Mouse (Mus musculus) midbrain, embryonic 11.5 days (tissue): Measurements from ENCODE around the gene Cdc5l. TPM values are rescaled to one million over a fixed set of nuclear protein-coding genes. Genes with fewer than 3 reads are reported as not detected.
"Not testable (repeated sequence)": the region's sequence is repeated elsewhere in the genome, so short reads cannot be mapped to it uniquely, and the experiment has no call there.

Experiments used
- ATAC-seq: fragments of 200-750 bp; cut with Nextera tagmentation; 2 replicates; pipeline ENCODE4 v1.8.0; 2017; ENCODE audit warnings: moderate TSS enrichment, moderate library complexity; ENCODE audit not compliant: low FRiP score
- DNase-seq: peaks from one replicate; pipeline ENCODE4 v3.0.0; 2015; ENCODE audit warnings: low spot score; ENCODE audit errors: missing footprints
- H3K27ac ChIP-seq: fragments of 300-500 bp; sonication (generic); 2 replicates; pipeline ENCODE4 v1.5.1; 2014; ENCODE audit warnings: low read depth, low read length
- H3K27me3 ChIP-seq: fragments of 300-500 bp; sonication (generic); 2 replicates; pipeline ENCODE4 v1.6.1; 2014; ENCODE audit warnings: mild to moderate bottlenecking, low read length, moderate library complexity, mixed read lengths; ENCODE audit not compliant: control insufficient read depth, insufficient read depth
- H3K36me3 ChIP-seq: fragments of 300-500 bp; sonication (generic); 2 replicates; pipeline ENCODE4 v1.6.1; 2014; ENCODE audit warnings: mild to moderate bottlenecking, low read length, moderate library complexity, mixed read lengths; ENCODE audit not compliant: control insufficient read depth, insufficient read depth
- H3K4me1 ChIP-seq: fragments of 300-500 bp; sonication (generic); 2 replicates; pipeline ENCODE4 v1.6.1; 2014; ENCODE audit warnings: low read length; ENCODE audit not compliant: control insufficient read depth, insufficient read depth
- H3K4me2 ChIP-seq: fragments of 300-500 bp; sonication (generic); 2 replicates; pipeline ENCODE4 v1.6.1; 2014; ENCODE audit warnings: mild to moderate bottlenecking, moderate library complexity
- H3K4me3 ChIP-seq: fragments of 300-500 bp; sonication (generic); 2 replicates; pipeline ENCODE4 v1.5.1; 2014; ENCODE audit warnings: low read depth, low read length
- H3K9ac ChIP-seq: fragments of 300-500 bp; sonication (generic); 2 replicates; pipeline ENCODE4 v1.6.1; 2014; ENCODE audit warnings: low read length
- H3K9me3 ChIP-seq: fragments of 300-500 bp; sonication (generic); 2 replicates; pipeline ENCODE4 v1.6.1; 2016; ENCODE audit warnings: low read length; ENCODE audit not compliant: control insufficient read depth
- WGBS: fragments of 180-500 bp; shearing (Covaris S2); extraction: QIAGEN DNeasy Blood & Tissue Kit; methylation state at CpG from one replicate; pipeline ENCODE4 v1.1.7; 2014; 5-methylcytosine and 5-hydroxymethylcytosine counted together
- polyA plus RNA-seq: library from polyadenylated mRNA; unstranded; fragments of >200 nt; fragmentation: Nextera tagmentation; extraction: Ambion mirVana; gene quantifications from 2 replicates; pipeline ENCODE4 v1.2.1, GENCODE M21; 2014

The Cdc5l gene
- polyA plus RNA-seq, 1 experiment from 2014 or later: 87.9 TPM

DNA sequence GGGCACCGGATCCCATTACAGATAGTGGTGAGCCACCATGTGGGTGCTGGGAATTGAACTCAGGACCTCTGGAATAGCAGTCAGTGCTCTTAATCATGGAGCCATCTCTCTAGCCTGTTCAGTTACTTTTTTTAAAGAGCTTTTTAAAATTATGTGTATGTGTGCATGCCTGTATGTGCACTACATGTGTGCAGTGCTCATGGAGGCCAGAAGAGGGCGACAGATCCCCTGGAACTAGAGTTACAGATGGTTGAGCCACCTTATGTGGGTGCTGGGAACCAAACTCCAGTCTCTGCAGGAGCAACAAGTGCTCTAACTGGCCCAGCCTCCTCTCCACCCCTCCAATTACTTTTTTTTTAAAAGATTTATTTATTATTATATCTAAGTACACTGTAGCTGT, 33.2 kb upstream of the Cdc5l start:
- no peaks in the 10 kb centered on the region for H3K4me1 ChIP-seq
- H3K27ac ChIP-seq: no peak overlapping the region
- no peaks in the 10 kb centered on the region for H3K9me3 ChIP-seq
- no peak overlapping the region for H3K4me3 ChIP-seq
- ATAC-seq: no peak
- H3K4me2 ChIP-seq: no peak overlapping the region
- no peaks in the 10 kb centered on the region for H3K36me3 ChIP-seq
- no peaks in the 10 kb centered on the region for H3K27me3 ChIP-seq
- DNase-seq: no peak
- no peak overlapping the region for H3K9ac ChIP-seq
- WGBS: 55% methylated on average over 2 of the region's 2 CpGs

DNA sequence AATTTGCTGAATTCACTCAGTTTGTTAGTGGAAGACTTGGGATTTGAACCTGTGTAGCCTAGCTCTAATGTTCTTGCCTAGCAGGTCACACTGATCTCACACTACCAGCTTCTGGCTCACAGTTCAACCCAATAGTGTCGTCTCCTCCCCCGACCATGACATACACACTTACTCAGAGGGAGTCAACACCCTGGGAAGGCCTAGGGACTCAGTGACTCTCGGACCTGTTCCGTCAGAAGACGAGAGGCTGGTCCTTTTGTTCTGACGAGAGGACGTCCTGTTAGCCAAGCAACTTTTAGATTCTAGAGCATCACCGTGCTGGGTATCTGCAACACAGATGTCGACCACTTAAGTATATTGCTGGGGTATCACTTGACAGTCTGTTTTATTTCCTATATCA, 30.7 kb upstream of the Cdc5l start:
- Histone ChIP-seq H3K4me2 (no peak overlapping the region), H3K4me1 (no peaks in the 10 kb centered on the region), H3K36me3 (no peaks in the 10 kb centered on the region), H3K27ac (no peak overlapping the region), H3K4me3 (no peak overlapping the region), H3K9me3 (no peaks in the 10 kb centered on the region), H3K27me3 (no peaks in the 10 kb centered on the region), H3K9ac (no peak overlapping the region)
- no peak for DNase-seq
- 86% methylated on average over 9 of the region's 9 CpGs for whole genome bisulfite sequencing
- ATAC-seq: no peak

DNA sequence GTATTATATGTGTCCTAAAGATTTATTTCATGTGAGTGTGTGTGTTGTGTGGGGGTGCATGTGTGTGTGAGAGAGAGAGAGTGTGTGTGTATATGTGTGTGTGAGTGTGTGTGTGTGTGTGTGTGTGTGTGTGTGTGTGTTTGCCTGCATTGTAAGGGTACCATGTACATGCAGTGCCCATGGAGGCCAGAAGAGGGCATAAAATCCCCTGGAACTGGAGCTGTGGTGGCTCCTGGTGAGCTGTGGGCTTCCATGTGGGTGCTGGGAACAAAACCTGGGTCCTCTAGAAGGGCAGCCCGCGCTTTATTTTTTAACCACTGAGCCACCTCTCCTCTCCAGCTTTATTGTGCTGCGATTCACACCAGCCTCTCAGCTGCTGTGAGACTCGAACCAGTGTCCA, 29.0 kb upstream of the Cdc5l start:
- 94% methylated on average over 4 of the region's 4 CpGs for WGBS
- H3K9ac ChIP-seq: no peak overlapping the region
- H3K36me3 ChIP-seq: no peaks in the 10 kb centered on the region
- H3K4me1 ChIP-seq: no peaks in the 10 kb centered on the region
- no peaks in the 10 kb centered on the region for H3K27me3 ChIP-seq
- H3K4me2 ChIP-seq: no peak overlapping the region
- H3K9me3 ChIP-seq: no peaks in the 10 kb centered on the region
- no peak overlapping the region for H3K4me3 ChIP-seq
- no peak overlapping the region for H3K27ac ChIP-seq
- ATAC-seq (no peak), DNase-seq (no peak)

DNA sequence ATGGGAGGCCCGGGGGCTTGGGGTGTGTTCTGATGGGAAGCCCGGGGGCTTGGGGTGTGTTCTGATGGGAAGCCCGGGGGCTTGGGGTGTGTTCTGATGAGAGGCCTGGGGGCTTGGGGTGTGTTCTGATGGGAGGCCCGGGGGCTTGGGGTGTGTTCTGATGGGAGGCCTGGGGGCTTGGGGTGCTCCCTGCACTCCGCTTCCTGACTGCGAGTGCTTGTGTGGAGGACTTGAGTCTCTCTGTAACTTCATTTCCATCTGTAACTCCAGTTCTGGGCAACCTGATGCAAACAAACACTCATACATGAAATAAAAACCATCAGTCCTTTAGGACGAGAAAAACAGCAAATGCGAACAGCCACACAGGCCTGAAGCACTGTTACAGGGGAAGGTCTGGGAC, 25.5 kb upstream of the Cdc5l start:
- no peak for DNase-seq
- no peak for ATAC-seq
- WGBS: 87% methylated on average over 6 of the region's 8 CpGs
- Histone ChIP-seq H3K9ac (no peak overlapping the region), H3K4me1 (peaks cover 10% of the 10 kb centered on the region), H3K4me3 (no peak overlapping the region), H3K4me2 (no peak overlapping the region), H3K36me3 (no peaks in the 10 kb centered on the region), H3K9me3 (no peaks in the 10 kb centered on the region), H3K27ac (no peak overlapping the region), H3K27me3 (no peaks in the 10 kb centered on the region)

DNA sequence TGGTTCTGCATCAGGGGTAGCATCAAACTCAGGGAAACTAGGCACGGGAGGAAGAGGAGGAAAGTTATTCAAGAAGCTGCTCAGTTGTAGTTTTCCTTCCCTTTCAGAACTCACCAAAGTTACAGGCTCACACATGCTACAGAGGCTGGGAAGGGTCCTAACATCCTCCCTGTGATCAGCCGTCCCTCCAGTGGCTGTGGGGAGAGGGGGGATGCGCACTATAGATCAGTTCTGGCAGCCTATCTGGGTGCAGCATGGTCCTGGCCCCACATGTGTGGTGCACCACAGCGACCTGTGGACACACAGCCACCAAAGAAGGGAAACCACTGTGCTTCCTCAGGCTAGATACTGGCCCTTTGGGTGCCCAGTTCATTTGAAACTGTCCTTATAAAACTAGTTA, 25.0 kb upstream of the Cdc5l start:
- Histone ChIP-seq H3K4me1 (peaks cover 10% of the 10 kb centered on the region), H3K9me3 (no peaks in the 10 kb centered on the region), H3K27me3 (no peaks in the 10 kb centered on the region), H3K4me3 (no peak overlapping the region), H3K36me3 (no peaks in the 10 kb centered on the region), H3K9ac (no peak overlapping the region), H3K4me2 (no peak overlapping the region), H3K27ac (no peak overlapping the region)
- 82% methylated on average over 4 of the region's 4 CpGs for WGBS
- DNase-seq (no peak), ATAC-seq (no peak)

DNA sequence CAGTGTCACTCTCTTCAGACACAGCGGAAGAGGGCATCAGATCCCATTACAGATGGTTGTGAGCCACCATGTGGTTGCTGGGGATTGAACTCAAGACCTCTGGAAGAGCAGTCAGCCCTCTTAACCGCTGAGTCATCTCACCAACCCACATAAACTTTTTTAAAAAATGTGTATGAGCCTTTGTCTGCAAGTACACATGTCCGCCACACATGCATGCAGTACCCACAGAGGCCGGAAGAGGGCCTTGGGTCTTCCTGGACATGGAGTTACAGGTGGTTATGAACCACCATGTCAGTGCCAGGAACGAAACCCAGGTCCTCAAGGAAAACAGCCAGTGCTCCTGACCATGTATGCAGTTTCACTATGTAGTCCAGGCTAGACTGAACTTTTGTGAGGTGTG, 23.9 kb upstream of the Cdc5l start:
- Histone ChIP-seq H3K27me3 (no peaks in the 10 kb centered on the region), H3K9me3 (no peaks in the 10 kb centered on the region), H3K4me3 (no peak overlapping the region), H3K4me2 (no peak overlapping the region), H3K4me1 (peaks cover 10% of the 10 kb centered on the region), H3K36me3 (no peaks in the 10 kb centered on the region), H3K27ac (no peak overlapping the region), H3K9ac (no peak overlapping the region)
- DNase-seq: no peak
- no peak for ATAC-seq
- WGBS: 91% methylated on average over 5 of the region's 5 CpGs

DNA sequence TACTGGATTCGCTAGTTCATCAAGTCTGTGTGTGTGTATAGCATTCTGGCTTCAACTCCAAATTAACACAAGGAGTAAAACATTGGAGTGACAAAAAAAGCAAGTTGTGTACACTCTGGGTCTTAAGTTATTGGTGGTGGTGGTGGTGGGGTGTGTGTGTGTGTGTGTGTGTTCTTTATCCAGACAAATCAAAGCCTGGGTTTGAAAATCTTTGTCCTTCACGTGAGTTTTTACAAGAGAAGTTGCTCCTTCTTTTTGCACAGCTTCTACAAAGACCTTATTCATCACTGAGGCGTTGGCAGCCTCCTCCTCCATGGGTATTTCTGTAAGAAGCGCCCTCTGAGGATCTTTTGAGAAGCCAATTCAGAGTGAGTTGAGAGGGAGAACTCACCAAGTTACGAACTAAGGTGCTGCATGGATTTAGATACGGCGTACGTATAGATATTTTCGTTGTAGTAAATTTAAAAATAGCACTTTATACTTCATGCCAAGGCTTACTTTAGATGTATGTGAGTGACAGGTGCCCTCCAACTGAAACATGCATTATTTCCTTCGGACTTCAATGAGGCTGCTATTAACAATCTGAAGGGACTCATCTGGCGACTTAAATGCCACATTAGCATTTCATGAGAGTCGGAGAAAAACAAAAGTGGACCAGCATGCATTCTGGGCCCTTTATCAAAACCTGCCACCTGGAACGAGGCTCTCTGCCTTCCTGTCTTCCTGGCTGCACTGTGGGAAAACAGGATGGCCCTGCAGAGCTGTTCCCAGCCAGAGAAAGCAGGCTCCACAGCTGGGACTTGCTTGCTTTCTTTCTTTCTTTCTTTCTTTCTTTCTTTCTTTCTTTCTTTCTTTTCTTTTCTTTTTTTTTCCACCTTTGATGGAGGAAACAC, 23.0 kb upstream of the Cdc5l start:
- Histone ChIP-seq H3K4me2 (no peak overlapping the region), H3K4me3 (no peak overlapping the region), H3K4me1 (peaks cover 10% of the 10 kb centered on the region), H3K9me3 (no peaks in the 10 kb centered on the region), H3K9ac (no peak overlapping the region), H3K36me3 (no peaks in the 10 kb centered on the region), H3K27ac (no peak overlapping the region; the same call in 1 of the 2 replicates), H3K27me3 (no peaks in the 10 kb centered on the region)
- ATAC-seq (no peak), DNase-seq (no peak)
- WGBS: 44% methylated on average over 13 of the region's 13 CpGs

DNA sequence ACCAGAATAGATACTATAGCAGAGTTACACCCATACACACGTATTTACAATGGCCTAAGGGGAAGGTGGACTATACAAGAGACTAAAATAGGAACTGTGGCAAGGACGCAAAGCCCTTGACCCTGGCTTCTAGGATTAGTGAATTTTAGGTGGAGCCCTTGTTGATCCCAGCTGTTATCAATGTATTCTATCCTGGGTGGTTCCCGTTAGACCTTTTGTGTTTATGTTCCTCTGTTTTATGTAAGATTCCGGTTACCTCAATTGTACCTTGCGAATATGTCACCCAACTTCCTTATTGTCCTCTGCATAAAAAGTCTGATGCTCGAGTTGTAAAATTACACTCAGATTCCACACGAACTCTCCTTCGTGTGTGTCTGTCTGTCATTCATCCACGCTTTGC, 22.2 kb upstream of the Cdc5l start:
- DNase-seq, H3K4me2 ChIP-seq, H3K9me3 ChIP-seq, H3K4me3 ChIP-seq, H3K27ac ChIP-seq, ATAC-seq, H3K36me3 ChIP-seq, H3K9ac ChIP-seq, H3K27me3 ChIP-seq, H3K4me1 ChIP-seq: not testable (repeated sequence)
- WGBS: 91% methylated on average over 8 of the region's 9 CpGs

DNA sequence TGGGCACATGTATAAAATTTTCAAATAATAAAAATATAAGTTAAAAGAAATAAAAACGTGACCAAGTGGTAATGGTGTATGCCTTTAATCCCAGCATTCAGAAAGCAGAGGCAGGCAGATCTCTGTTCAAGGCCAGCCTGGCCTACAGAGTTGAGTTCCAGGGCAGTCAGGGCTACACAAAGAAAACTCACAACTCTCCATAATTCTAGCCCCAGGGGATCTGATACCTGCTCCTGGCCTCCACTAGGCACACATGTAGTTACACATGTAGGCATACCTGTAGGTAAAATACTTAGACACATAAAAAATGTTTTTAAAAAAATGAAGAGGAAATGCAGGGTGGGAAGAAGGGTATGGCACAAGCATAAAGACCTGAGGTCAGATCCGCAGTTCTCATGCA, 21.3 kb upstream of the Cdc5l start:
- 85% methylated on average over 2 of the region's 2 CpGs for WGBS
- ATAC-seq (no peak), DNase-seq (no peak)
- H3K9me3 ChIP-seq: no peaks in the 10 kb centered on the region
- H3K4me1 ChIP-seq: peaks cover 10% of the 10 kb centered on the region
- H3K4me3 ChIP-seq: no peak overlapping the region
- H3K27me3 ChIP-seq: no peaks in the 10 kb centered on the region
- H3K27ac ChIP-seq: no peak overlapping the region
- H3K9ac ChIP-seq: no peak overlapping the region
- no peaks in the 10 kb centered on the region for H3K36me3 ChIP-seq
- H3K4me2 ChIP-seq: no peak overlapping the region
